Mouse (Mus musculus): ENCODE results near the gene 2310022A10Rik.

DNA sequence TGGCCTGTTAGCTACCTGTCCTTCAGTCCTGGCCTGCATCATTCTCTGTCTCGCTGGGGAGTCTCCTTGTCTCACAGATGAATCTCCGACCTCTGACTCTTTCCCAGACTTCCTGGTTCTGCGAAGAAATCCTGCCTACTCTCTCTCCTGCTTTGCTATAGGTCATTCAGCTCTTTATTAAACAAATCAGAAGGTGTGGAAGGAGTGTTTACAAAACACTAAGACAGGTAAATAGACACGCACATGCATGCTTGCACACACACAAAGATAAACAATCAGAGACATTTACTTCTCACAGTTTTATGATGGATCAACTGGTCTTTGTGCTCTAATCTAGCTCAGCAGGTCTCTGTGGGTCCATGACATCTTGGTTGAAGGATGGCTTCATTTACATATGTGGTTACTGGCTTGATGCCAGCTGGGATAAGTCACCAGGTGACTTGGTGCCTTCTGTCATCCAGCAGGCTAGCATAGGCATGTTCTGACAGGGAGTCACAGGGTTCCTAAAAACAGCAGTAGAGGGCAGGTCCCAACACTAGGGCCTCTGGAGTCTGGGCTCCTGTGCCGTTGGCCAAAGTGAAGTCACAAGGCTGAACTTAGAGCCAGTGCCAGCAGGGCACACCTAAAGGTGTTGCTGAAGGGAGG lies 16.7 kb downstream of the 2310022A10Rik start:
- TF ChIP-seq TAL1 (IDR thresholded peaks at IDR 0.05; ENCODE audit: low read length) = no peak
- TF ChIP-seq GATA1 (IDR thresholded peaks at IDR 0.05; ENCODE audit: low read length) = no peak
